Mouse (Mus musculus) lung, adult 2 months (tissue): ENCODE data around the gene Fut11.

Source experiments
- CTCF ChIP-seq: fragments of 200-500 bp; IDR thresholded peaks from 2 replicates; pipeline ENCODE4 v1.5.1; 2011; ENCODE audit warnings: mild to moderate bottlenecking, low read length, control low read depth; ENCODE audit not compliant: insufficient read depth
- POLR2A ChIP-seq: fragments of 200-500 bp; IDR thresholded peaks from 2 replicates; pipeline ENCODE4 v1.6.1; 2011; ENCODE audit warnings: low read depth, mild to moderate bottlenecking, control low read depth, low read length, borderline replicate concordance; ENCODE audit errors: extremely low read depth

DNA sequence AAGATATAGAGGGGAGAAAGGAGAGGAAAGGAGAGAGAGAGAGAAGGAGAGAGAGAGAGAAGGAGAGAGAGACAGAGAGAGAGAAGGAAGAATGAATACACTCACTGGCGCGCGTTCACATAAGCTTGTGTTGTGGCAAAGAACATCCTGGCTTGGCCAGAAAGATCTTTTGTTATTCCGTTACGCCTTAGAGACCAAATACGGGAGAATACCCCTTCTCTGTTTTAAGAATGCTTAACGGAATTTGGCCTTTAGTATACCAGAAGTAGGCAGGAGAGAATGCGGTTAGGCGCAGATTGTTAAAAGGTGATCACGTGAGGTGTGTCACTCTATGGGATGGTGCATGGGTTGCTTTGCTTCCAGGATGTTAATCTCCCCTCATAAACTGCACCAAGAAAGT lies 13.5 kb downstream of the Fut11 start:
- TF ChIP-seq POLR2A (no peak), CTCF (no peak)
